Mouse (Mus musculus): Measurements from ENCODE around the gene Mcat.

DNA sequence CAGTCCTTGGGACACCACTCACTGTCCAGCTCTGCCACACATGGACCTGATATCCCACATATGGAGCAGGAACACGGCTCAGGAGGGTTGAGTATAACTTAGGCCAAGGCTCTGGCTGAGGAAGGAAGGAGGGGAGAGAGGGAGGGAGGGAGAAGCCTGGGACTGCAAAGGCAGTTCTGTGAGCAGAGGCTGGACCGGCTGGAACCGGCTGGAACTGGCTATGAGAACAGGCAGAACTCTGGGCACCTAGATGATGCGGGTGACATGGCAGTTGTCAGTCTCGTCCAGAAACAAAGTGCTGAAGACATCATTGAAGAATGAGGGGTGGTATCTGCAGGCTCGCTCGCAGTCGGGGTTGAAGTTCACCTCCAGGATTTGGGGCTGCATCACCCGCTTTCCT, 13.1 kb upstream of the Mcat start:
- TF ChIP-seq CTCF (IDR thresholded peaks at IDR 0.05) (no peak), POLR2A (IDR thresholded peaks at IDR 0.05; ENCODE audit: insufficient read depth, low read depth, low read length) (no peak), EP300 (IDR thresholded peaks at IDR 0.05; ENCODE audit: insufficient read depth, low read depth, low read length) (no peak)

Measured in heart, adult 2 months (tissue).